Mouse (Mus musculus): ENCODE results near the gene Gm7029. TPM values are rescaled to one million over a fixed set of nuclear protein-coding genes. Genes with fewer than 3 reads are reported as not detected.

The Gm7029 gene
- total RNA-seq, 1 experiment from 2014 or later: not detected

Other genes with a start within 250 kb of the Gm7029 start
- gene Zfp414, start 244.7 kb upstream of the Gm7029 start, total RNA-seq (2017): 7.8 to 17.3 TPM (median 8.7 TPM) in 3 replicates
- 5.0 to 7.9 TPM in 2 of 3 replicates, not detected in the other for gene Pram1, start 235.8 kb upstream of the Gm7029 start, total RNA-seq (2017)
- 275 to 423 TPM (median 304 TPM) in 3 replicates for gene Hnrnpm, start 187.0 kb upstream of the Gm7029 start, total RNA-seq (2017)
- gene March2, start 155.2 kb upstream of the Gm7029 start, total RNA-seq (2017): 55.4 to 90.5 TPM (median 74.7 TPM) in 3 replicates
- gene Rab11b, start 113.3 kb upstream of the Gm7029 start, total RNA-seq (2017): 41.4 to 78.7 TPM (median 59.2 TPM) in 3 replicates
- gene Angptl4, start 92.0 kb upstream of the Gm7029 start, total RNA-seq (2017): 0.29 to 1.2 TPM in 2 of 3 replicates, not detected in the other
- 8.6 to 12.3 TPM (median 10.3 TPM) in 3 replicates for gene Kank3, start 63.3 kb upstream of the Gm7029 start, total RNA-seq (2017)
- gene Rps28, start 49.3 kb upstream of the Gm7029 start, total RNA-seq (2017): 887 to 1,482 TPM (median 1,008 TPM) in 3 replicates
- gene Ndufa7, start 49.3 kb upstream of the Gm7029 start, total RNA-seq (2017): 107 to 131 TPM (median 117 TPM) in 3 replicates
- gene Cd320, start 30.7 kb upstream of the Gm7029 start, total RNA-seq (2017): 1.1 to 1.5 TPM in 2 of 3 replicates, not detected in the other
- 0.48 to 4.9 TPM (median 0.96 TPM) in 3 replicates for gene Kifc1, start 16.8 kb downstream of the Gm7029 start, total RNA-seq (2017)
- 1.6 to 5.9 TPM (median 5.5 TPM) in 3 replicates for gene Platr17, start 31.3 kb downstream of the Gm7029 start, total RNA-seq (2017)
- 38.2 to 72.8 TPM (median 49.3 TPM) in 3 replicates for gene Daxx, start 35.6 kb downstream of the Gm7029 start, total RNA-seq (2017)
- 129 to 172 TPM (median 140 TPM) in 3 replicates for gene Tapbp, start 42.1 kb downstream of the Gm7029 start, total RNA-seq (2017)
- 21.8 to 32.2 TPM (median 31.5 TPM) in 3 replicates for gene Zbtb22, start 42.1 kb downstream of the Gm7029 start, total RNA-seq (2017)
- gene Rgl2, start 55.7 kb downstream of the Gm7029 start, total RNA-seq (2017): 43.6 to 72.8 TPM (median 71.4 TPM) in 3 replicates
- 88.1 to 107 TPM (median 98.7 TPM) in 3 replicates for gene Pfdn6, start 66.5 kb downstream of the Gm7029 start, total RNA-seq (2017)
- gene Wdr46, start 66.8 kb downstream of the Gm7029 start, total RNA-seq (2017): 11.1 to 17.8 TPM (median 16.3 TPM) in 3 replicates
- gene B3galt4, start 77.7 kb downstream of the Gm7029 start, total RNA-seq (2017): 2.6 to 4.6 TPM (median 3.5 TPM) in 3 replicates
- gene Vps52, start 82.0 kb downstream of the Gm7029 start, total RNA-seq (2017): 16.8 to 32.7 TPM (median 25.1 TPM) in 3 replicates
- 765 to 894 TPM (median 817 TPM) in 3 replicates for gene Rps18, start 82.2 kb downstream of the Gm7029 start, total RNA-seq (2017)
- 3,712 to 3,894 TPM (median 3,837 TPM) in 3 replicates for gene H2-K1, start 126.5 kb downstream of the Gm7029 start, total RNA-seq (2017)
- 10.9 to 15.5 TPM (median 15.1 TPM) in 3 replicates for gene Ring1, start 150.8 kb downstream of the Gm7029 start, total RNA-seq (2017)
- gene H2-Ke6, start 154.2 kb downstream of the Gm7029 start, total RNA-seq (2017): 77.7 to 117 TPM (median 111 TPM) in 3 replicates
- gene Slc39a7, start 157.8 kb downstream of the Gm7029 start, total RNA-seq (2017): 105 to 116 TPM (median 115 TPM) in 3 replicates
- 34.6 to 41.0 TPM (median 40.7 TPM) in 3 replicates for gene Rxrb, start 158.0 kb downstream of the Gm7029 start, total RNA-seq (2017)
- 1.5 to 11.2 TPM (median 4.7 TPM) in 3 replicates for gene Col11a2, start 165.6 kb downstream of the Gm7029 start, total RNA-seq (2017)
- 7.8 to 18.9 TPM (median 17.6 TPM) in 3 replicates for gene H2-Oa, start 218.5 kb downstream of the Gm7029 start, total RNA-seq (2017)
- gene H2-DMa, start 245.7 kb downstream of the Gm7029 start, total RNA-seq (2017): 55.9 to 84.5 TPM (median 72.8 TPM) in 3 replicates
- 374 to 583 TPM (median 393 TPM) in 3 replicates for gene Brd2, start 248.8 kb downstream of the Gm7029 start, total RNA-seq (2017)